Mouse (Mus musculus) hindbrain, embryonic 14.5 days (tissue): ENCODE measurements at regions not wholly inside any gene's neighbourhood (a gene's known extent, or its start where the extent isn't known, plus 50 kb on each side); places are given as distances from the start of the nearest gene placed in this dataset.
A peak's percentile ranks its signal among the peaks of the same experiment; 100 is the strongest.

Experiments
- ATAC-seq: fragments of 200-750 bp; cut with Nextera tagmentation; 2 replicates; pipeline ENCODE4 v1.8.0; 2017; ENCODE audit warnings: moderate number of reproducible peaks, mild to moderate bottlenecking, moderate TSS enrichment, moderate library complexity; ENCODE audit not compliant: low FRiP score
- DNase-seq: peaks from one replicate; pipeline ENCODE4 v3.0.0-alpha.2; 2015; ENCODE audit warnings: low spot score
- H3K27ac ChIP-seq: fragments of 300-500 bp; sonication (generic); 2 replicates; pipeline ENCODE4 v1.5.1; 2014; ENCODE audit warnings: mild to moderate bottlenecking, moderate library complexity
- H3K27me3 ChIP-seq: fragments of 300-500 bp; sonication (generic); 2 replicates; pipeline ENCODE4 v1.6.1; 2014; ENCODE audit warnings: mild to moderate bottlenecking, low read length, mixed read lengths; ENCODE audit not compliant: control insufficient read depth, insufficient read depth
- H3K36me3 ChIP-seq: fragments of 300-500 bp; sonication (generic); replicated peaks from 2 replicates; pipeline ENCODE4 v1.6.1; 2014; ENCODE audit not compliant: control insufficient read depth, insufficient read depth
- H3K4me1 ChIP-seq: fragments of 300-500 bp; sonication (generic); replicated peaks from 2 replicates; pipeline ENCODE4 v1.6.1; 2014; ENCODE audit warnings: antibody characterized with exemption, low read length, mixed read lengths; ENCODE audit not compliant: control insufficient read depth, insufficient read depth
- H3K4me2 ChIP-seq: fragments of 300-500 bp; sonication (generic); replicated peaks from 2 replicates; pipeline ENCODE4 v1.6.1; 2014; ENCODE audit warnings: mild to moderate bottlenecking, moderate library complexity
- H3K4me3 ChIP-seq: fragments of 300-500 bp; sonication (generic); replicated peaks from 2 replicates; pipeline ENCODE4 v1.5.1; 2014; ENCODE audit warnings: mild to moderate bottlenecking, low read length
- H3K9ac ChIP-seq: fragments of 300-500 bp; sonication (generic); 2 replicates; pipeline ENCODE4 v1.6.1; 2014
- H3K9me3 ChIP-seq: fragments of 300-500 bp; sonication (generic); 2 replicates; pipeline ENCODE4 v1.6.1; 2016; ENCODE audit warnings: low read length; ENCODE audit not compliant: control insufficient read depth
- WGBS: fragments of 180-500 bp; shearing (Covaris S2); extraction: QIAGEN DNeasy Blood & Tissue Kit; methylation state at CpG from one replicate; pipeline ENCODE4 v1.1.7; 2014; 5-methylcytosine and 5-hydroxymethylcytosine counted together

DNA sequence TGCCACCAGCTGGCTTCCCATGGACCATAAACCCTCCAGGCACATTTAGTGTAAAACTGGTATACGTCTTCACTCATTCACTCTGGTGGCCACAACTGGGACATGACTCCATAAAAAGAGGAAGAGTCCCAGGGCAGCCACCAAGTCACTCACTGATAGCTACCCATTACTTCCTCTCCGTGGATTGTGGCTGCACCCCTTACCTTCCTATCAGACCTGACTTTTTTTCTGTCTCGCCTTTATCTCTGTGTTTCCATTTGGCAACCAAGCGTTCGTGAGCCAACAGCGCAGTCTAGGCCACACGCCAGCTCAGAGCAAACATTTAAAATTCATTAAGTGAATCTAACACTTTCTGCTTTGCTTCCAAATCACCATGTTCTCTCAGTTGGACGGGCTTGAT lies 53.9 kb upstream of the Slc44a1 start:
- H3K27me3 ChIP-seq: no peaks in the 10 kb centered on the region
- H3K36me3 ChIP-seq: no peaks in the 10 kb centered on the region
- WGBS: 82% methylated on average over 8 of the region's 8 CpGs
- no peak overlapping the region for H3K9ac ChIP-seq
- H3K4me1 ChIP-seq: peaks cover 5% of the 10 kb centered on the region; the same call in 1 of the 2 replicates
- no peak overlapping the region for H3K27ac ChIP-seq
- DNase-seq: no peak
- ATAC-seq: no peak
- H3K9me3 ChIP-seq: no peaks in the 10 kb centered on the region
- H3K4me3 ChIP-seq: no peak overlapping the region
- no peak overlapping the region for H3K4me2 ChIP-seq

DNA sequence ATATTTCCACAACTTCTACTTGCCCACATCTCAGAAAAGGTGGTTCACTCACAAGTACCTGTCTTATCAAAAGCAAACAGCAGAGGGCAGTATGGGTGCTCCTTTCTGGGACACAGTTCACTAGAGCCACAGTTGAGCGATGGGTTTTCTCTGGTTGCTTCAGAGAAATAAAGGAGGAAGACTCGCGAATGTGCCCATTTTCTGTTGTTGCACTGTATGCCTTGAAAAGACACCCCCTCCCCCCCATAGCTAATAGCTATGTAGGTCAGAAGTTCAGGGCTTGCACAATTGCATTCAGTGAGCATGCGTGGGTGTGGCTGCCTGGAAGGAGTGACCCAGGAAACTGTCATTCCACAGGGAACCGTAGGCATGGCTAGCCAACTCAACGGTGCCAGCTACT lies 55.5 kb upstream of the Slc44a1 start:
- Histone ChIP-seq H3K36me3 (no peaks in the 10 kb centered on the region), H3K9me3 (no peaks in the 10 kb centered on the region), H3K9ac (no peak overlapping the region), H3K27ac (no peak overlapping the region), H3K4me3 (no peak overlapping the region), H3K4me1 (peaks cover 5% of the 10 kb centered on the region; the same call in 1 of the 2 replicates), H3K4me2 (peak overlapping the region; percentile 29; the same call in 1 of the 2 replicates), H3K27me3 (no peaks in the 10 kb centered on the region)
- 29% methylated on average over 6 of the region's 6 CpGs for WGBS
- ATAC-seq (peak; percentile 48; the same call in 1 of the 2 replicates), DNase-seq (peak; percentile 92)

GRCm38 (mm10) chr4:53384104-53384503 lies 56.1 kb upstream of the Slc44a1 start:
- Histone ChIP-seq H3K4me3 (no peak overlapping the region), H3K4me2 (no peak overlapping the region), H3K36me3 (no peaks in the 10 kb centered on the region), H3K9ac (no peak overlapping the region), H3K9me3 (no peaks in the 10 kb centered on the region), H3K27ac (no peak overlapping the region), H3K4me1 (peaks cover 5% of the 10 kb centered on the region; the same call in 1 of the 2 replicates), H3K27me3 (no peaks in the 10 kb centered on the region)
- no peak for ATAC-seq
- WGBS: 81% methylated on average over 6 of the region's 6 CpGs
- DNase-seq: no peak

GRCm38 (mm10) chr4:53382012-53382411 lies 58.2 kb upstream of the Slc44a1 start:
- ATAC-seq (no peak), DNase-seq (no peak)
- no peaks in the 10 kb centered on the region for H3K27me3 ChIP-seq
- no peak overlapping the region for H3K4me2 ChIP-seq
- H3K27ac ChIP-seq: no peak overlapping the region
- H3K36me3 ChIP-seq: no peaks in the 10 kb centered on the region
- H3K9me3 ChIP-seq: no peaks in the 10 kb centered on the region
- H3K4me1 ChIP-seq: peaks cover 5% of the 10 kb centered on the region; the same call in 1 of the 2 replicates
- no peak overlapping the region for H3K4me3 ChIP-seq
- no peak overlapping the region for H3K9ac ChIP-seq
- 51% methylated on average over 4 of the region's 4 CpGs for WGBS

DNA sequence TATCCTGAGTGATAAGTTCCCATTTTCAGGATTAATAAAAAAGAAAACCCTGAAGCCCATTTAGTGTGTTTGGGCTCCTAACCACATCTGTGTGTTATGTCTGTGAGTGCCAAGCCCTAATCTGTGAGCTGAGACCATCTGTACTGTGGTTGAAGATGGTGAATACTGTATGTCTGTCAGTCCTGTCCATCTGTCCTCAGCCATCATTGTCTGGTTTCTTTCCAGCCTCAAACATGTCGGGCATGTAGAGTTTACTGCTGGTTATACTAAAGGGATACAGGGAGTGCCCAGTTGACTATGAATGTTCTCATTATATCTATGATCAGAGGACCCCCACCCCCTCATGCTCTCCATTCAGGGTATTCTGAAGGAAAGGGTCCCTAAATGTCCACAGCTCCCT lies 60.4 kb upstream of the Slc44a1 start:
- Histone ChIP-seq H3K9me3 (no peaks in the 10 kb centered on the region), H3K36me3 (no peaks in the 10 kb centered on the region), H3K4me1 (peaks cover 5% of the 10 kb centered on the region; the same call in 1 of the 2 replicates), H3K4me3 (no peak overlapping the region), H3K4me2 (no peak overlapping the region), H3K27ac (no peak overlapping the region), H3K9ac (no peak overlapping the region), H3K27me3 (no peaks in the 10 kb centered on the region)
- 92% methylated on average over 1 of the region's 1 CpGs for WGBS
- DNase-seq (no peak), ATAC-seq (no peak)

DNA sequence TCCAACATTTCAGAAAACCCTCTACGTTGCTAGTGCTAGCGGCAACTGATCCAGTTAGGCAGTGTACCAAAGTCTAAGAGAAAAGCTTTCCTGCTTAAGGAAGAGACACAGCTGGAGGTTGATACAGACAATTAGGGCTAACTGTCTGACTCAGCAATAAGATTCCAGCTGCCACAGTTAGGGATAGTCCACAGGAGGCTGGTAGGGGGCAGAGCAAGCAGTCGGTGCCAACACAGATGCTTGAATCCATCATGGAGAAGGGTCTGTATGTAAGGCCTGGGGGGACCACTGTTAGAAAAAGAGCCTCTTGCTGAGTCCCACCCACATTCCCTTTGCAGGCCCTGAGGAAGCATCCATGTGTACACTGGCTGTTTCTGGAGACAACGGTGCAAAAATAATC lies 63.2 kb upstream of the Slc44a1 start:
- Histone ChIP-seq H3K4me1 (peaks cover 3% of the 10 kb centered on the region; the same call in 1 of the 2 replicates), H3K36me3 (no peaks in the 10 kb centered on the region), H3K27ac (no peak overlapping the region), H3K4me2 (no peak overlapping the region), H3K27me3 (no peaks in the 10 kb centered on the region), H3K4me3 (no peak overlapping the region), H3K9ac (no peak overlapping the region), H3K9me3 (no peaks in the 10 kb centered on the region)
- DNase-seq (peak; percentile 29), ATAC-seq (peak; percentile 68; the same call in 1 of the 2 replicates)
- 62% methylated on average over 4 of the region's 4 CpGs for WGBS

GRCm38 (mm10) chr4:53356374-53356773 lies 83.8 kb upstream of the Slc44a1 start:
- DNase-seq (no peak), ATAC-seq (no peak)
- H3K4me1 ChIP-seq: no peaks in the 10 kb centered on the region
- no peaks in the 10 kb centered on the region for H3K27me3 ChIP-seq
- no peaks in the 10 kb centered on the region for H3K9me3 ChIP-seq
- no peak overlapping the region for H3K27ac ChIP-seq
- H3K9ac ChIP-seq: no peak overlapping the region
- H3K4me2 ChIP-seq: no peak overlapping the region
- WGBS: 74% methylated on average over 2 of the region's 2 CpGs
- H3K36me3 ChIP-seq: no peaks in the 10 kb centered on the region
- no peak overlapping the region for H3K4me3 ChIP-seq

GRCm38 (mm10) chr4:53354961-53355360 lies 85.3 kb upstream of the Slc44a1 start:
- WGBS: 29% methylated on average over 5 of the region's 5 CpGs
- ATAC-seq: peak; percentile 51; the same call in 1 of the 2 replicates
- DNase-seq: peak; percentile 59

GRCm38 (mm10) chr4:53353399-53354090 lies 86.7 kb upstream of the Slc44a1 start:
- no peak overlapping the region for H3K4me2 ChIP-seq
- no peaks in the 10 kb centered on the region for H3K36me3 ChIP-seq
- WGBS: 53% methylated on average over 4 of the region's 4 CpGs
- H3K4me3 ChIP-seq: no peak overlapping the region
- H3K27ac ChIP-seq: no peak overlapping the region
- no peaks in the 10 kb centered on the region for H3K27me3 ChIP-seq
- DNase-seq (no peak), ATAC-seq (no peak)
- H3K9me3 ChIP-seq: no peaks in the 10 kb centered on the region
- H3K4me1 ChIP-seq: no peaks in the 10 kb centered on the region
- H3K9ac ChIP-seq: no peak overlapping the region

More at GRCm38 (mm10) chr4:53354961-53355360, 85.3 kb upstream of the Slc44a1 start:
- Histone ChIP-seq H3K36me3 (no peaks in the 10 kb centered on the region), H3K27me3 (no peaks in the 10 kb centered on the region), H3K9me3 (no peaks in the 10 kb centered on the region), H3K4me3 (no peak overlapping the region), H3K27ac (no peak overlapping the region), H3K4me1 (no peaks in the 10 kb centered on the region), H3K4me2 (no peak overlapping the region), H3K9ac (no peak overlapping the region)
